8 mouse cellular contexts compared by ENCODE assay signal in genomic region chr7:45641391-45642040, GRCm38 (mm10). TPM values are rescaled to one million over a fixed set of nuclear protein-coding genes. Genes with fewer than 3 reads are reported as not detected.
DNase-seq lines count a peak whose midpoint lies in the region; ATAC-seq lines count a peak whose summit lies in the region.

No protein-coding gene starts in this region.

- peaks cover 72% of the 10 kb centered on the region for H3K4me1 ChIP-seq in midbrain, embryonic 10.5 days
- peaks cover 22% of the 10 kb centered on the region for H3K4me1 ChIP-seq in midbrain, embryonic 16.5 days (ENCODE audit: control insufficient read depth, insufficient read depth, low read length)
- peaks cover 37% of the 10 kb centered on the region for H3K4me1 ChIP-seq in intestine, embryonic 14.5 days (replicated peaks; ENCODE audit: control insufficient read depth, insufficient read depth, low read length)
- H3K4me1 ChIP-seq in neural tube, embryonic 13.5 days (replicated peaks) = peaks cover 44% of the 10 kb centered on the region

- H3K4me3 ChIP-seq in midbrain, embryonic 10.5 days = peak overlapping the region; percentile 3; the same call in 1 of the 2 replicates
- H3K4me3 ChIP-seq in midbrain, embryonic 16.5 days (ENCODE audit: low read depth, low read length) = no peak overlapping the region
- peak overlapping the region; percentile 18 for H3K4me3 ChIP-seq in intestine, embryonic 14.5 days (ENCODE audit: low read depth, low read length)
- H3K4me3 ChIP-seq in neural tube, embryonic 13.5 days = no peak overlapping the region

- peak overlapping the region; percentile 24 for H3K27ac ChIP-seq in midbrain, embryonic 10.5 days (replicated peaks)
- H3K27ac ChIP-seq in midbrain, embryonic 16.5 days (ENCODE audit: low read length) = no peak overlapping the region
- peak overlapping the region; percentile 22; the same call in 1 of the 2 replicates for H3K27ac ChIP-seq in intestine, embryonic 14.5 days (ENCODE audit: low read depth)
- no peak overlapping the region for H3K27ac ChIP-seq in neural tube, embryonic 13.5 days (replicated peaks)

- no peak for DNase-seq in midbrain, embryonic 10.5 days (ENCODE audit: low spot score)
- peak; percentile 64 for DNase-seq in gastrocnemius, postnatal 10 days
- DNase-seq in intestine, embryonic 14.5 days (ENCODE audit: low spot score) = no peak
- DNase-seq in layer of hippocampus, adult 18-20 months (ENCODE audit: low spot score in 2 of 2) = no peak
- no peak for DNase-seq in urinary bladder, postnatal 10 days (ENCODE audit: low spot score)
- no peak for DNase-seq in thymus, postnatal 0 days (ENCODE audit: low spot score)

- H3K9me3 ChIP-seq in midbrain, embryonic 10.5 days (replicated peaks) = no peaks in the 10 kb centered on the region
- no peaks in the 10 kb centered on the region for H3K9me3 ChIP-seq in midbrain, embryonic 16.5 days (replicated peaks; ENCODE audit: control insufficient read depth, low read length, poor library complexity, severe bottlenecking)
- H3K9me3 ChIP-seq in intestine, embryonic 14.5 days (ENCODE audit: control insufficient read depth, low read length) = no peaks in the 10 kb centered on the region
- no peaks in the 10 kb centered on the region for H3K9me3 ChIP-seq in neural tube, embryonic 13.5 days

- WGBS in midbrain, embryonic 10.5 days = 74% methylated on average over 17 of the region's 17 CpGs
- WGBS in midbrain, embryonic 16.5 days = 73% methylated on average over 9 of the region's 17 CpGs
- WGBS in intestine, embryonic 14.5 days = 43% methylated on average over 17 of the region's 17 CpGs
- 69% methylated on average over 15 of the region's 17 CpGs for WGBS in neural tube, embryonic 13.5 days

- no peak overlapping the region for H3K9ac ChIP-seq in midbrain, embryonic 16.5 days (ENCODE audit: low read depth, low read length)
- H3K9ac ChIP-seq in intestine, embryonic 14.5 days (ENCODE audit: low read length) = peak overlapping the region; percentile 16; the same call in 1 of the 2 replicates
- H3K9ac ChIP-seq in neural tube, embryonic 13.5 days = peak overlapping the region; percentile 18; the same call in 1 of the 2 replicates

- H3K4me2 ChIP-seq in midbrain, embryonic 16.5 days (ENCODE audit: low read length) = no peak overlapping the region
- peak overlapping the region; percentile 79 for H3K4me2 ChIP-seq in intestine, embryonic 14.5 days (ENCODE audit: low read length)
- H3K4me2 ChIP-seq in neural tube, embryonic 13.5 days = peak overlapping the region; percentile 83

- peaks cover 29% of the 10 kb centered on the region for H3K27me3 ChIP-seq in midbrain, embryonic 10.5 days (ENCODE audit: low read depth, poor library complexity, severe bottlenecking)
- no peaks in the 10 kb centered on the region for H3K27me3 ChIP-seq in midbrain, embryonic 16.5 days (ENCODE audit: control insufficient read depth, insufficient read depth, low read depth, low read length)
- no peaks in the 10 kb centered on the region for H3K27me3 ChIP-seq in intestine, embryonic 14.5 days (replicated peaks; ENCODE audit: control insufficient read depth, insufficient read depth, low read length)
- H3K27me3 ChIP-seq in neural tube, embryonic 13.5 days = no peaks in the 10 kb centered on the region

- peaks cover 5% of the 10 kb centered on the region for H3K36me3 ChIP-seq in midbrain, embryonic 10.5 days
- H3K36me3 ChIP-seq in midbrain, embryonic 16.5 days (ENCODE audit: control insufficient read depth, insufficient read depth, low read length) = peaks cover 4% of the 10 kb centered on the region; the same call in 1 of the 2 replicates
- H3K36me3 ChIP-seq in intestine, embryonic 14.5 days (ENCODE audit: control insufficient read depth, insufficient read depth, low read length) = peaks cover 6% of the 10 kb centered on the region; the same call in 1 of the 2 replicates
- H3K36me3 ChIP-seq in neural tube, embryonic 13.5 days = peaks cover 5% of the 10 kb centered on the region

- ATAC-seq in midbrain, embryonic 16.5 days = no peak
- no peak for ATAC-seq in intestine, embryonic 14.5 days (replicated peaks; ENCODE audit: low FRiP score, low TSS enrichment, low read depth)
- ATAC-seq in neural tube, embryonic 13.5 days (ENCODE audit: low read depth) = no peak

RNA-seq across cellular contexts. Expression of gene Mamstr, which starts 1.7 kb away (rescaled TPM):
- 2.1 and 3.3 TPM in 2 replicates for polyA plus RNA-seq in midbrain, embryonic 10.5 days (2016; fragmentation: Nextera tagmentation; extraction: Ambion mirVana)
- 3.4 and 4.6 TPM in 2 replicates for polyA plus RNA-seq in midbrain, embryonic 16.5 days (2015; fragmentation: Nextera tagmentation; extraction: Ambion mirVana)
- 100 to 1,000 TPM; 105 to 131 TPM for total RNA-seq in gastrocnemius, postnatal 10 days (2021)
- polyA plus RNA-seq in intestine, embryonic 14.5 days (2014; fragmentation: Nextera tagmentation; extraction: Ambion mirVana) = 5.1 and 6.8 TPM in 2 replicates
- polyA plus RNA-seq in neural tube, embryonic 13.5 days (2015; fragmentation: Nextera tagmentation; extraction: Ambion mirVana) = 3.1 and 3.4 TPM in 2 replicates
- 1 to 10 TPM; 1.1 to 2.3 TPM for total RNA-seq in layer of hippocampus, adult 18-20 months (2021)
- polyA plus RNA-seq in thymus, postnatal 0 days (2015; fragmentation: Nextera tagmentation; extraction: Ambion mirVana) = 1.6 and 1.9 TPM in 2 replicates

RNA-seq across cellular contexts. Expression of gene Rasip1, which starts 14.2 kb away (rescaled TPM):
- 4.8 and 5.5 TPM in 2 replicates for polyA plus RNA-seq in midbrain, embryonic 10.5 days (2016; fragmentation: Nextera tagmentation; extraction: Ambion mirVana)
- 17.2 and 18.5 TPM in 2 replicates for polyA plus RNA-seq in midbrain, embryonic 16.5 days (2015; fragmentation: Nextera tagmentation; extraction: Ambion mirVana)
- total RNA-seq in gastrocnemius, postnatal 10 days (2021) = 10 to 100 TPM; 17.2 to 19.7 TPM
- polyA plus RNA-seq in intestine, embryonic 14.5 days (2014; fragmentation: Nextera tagmentation; extraction: Ambion mirVana) = 7.7 and 9.1 TPM in 2 replicates
- 13.1 TPM in 2 replicates for polyA plus RNA-seq in neural tube, embryonic 13.5 days (2015; fragmentation: Nextera tagmentation; extraction: Ambion mirVana)
- total RNA-seq in layer of hippocampus, adult 18-20 months (2021) = 1 to 10 TPM; 6.0 to 6.3 TPM
- 2.9 and 4.4 TPM in 2 replicates for polyA plus RNA-seq in thymus, postnatal 0 days (2015; fragmentation: Nextera tagmentation; extraction: Ambion mirVana)

RNA-seq across cellular contexts. Expression of gene Izumo1, which starts 19.9 kb away (rescaled TPM):
- polyA plus RNA-seq in midbrain, embryonic 10.5 days (2016; fragmentation: Nextera tagmentation; extraction: Ambion mirVana) = 0.16 TPM in 1 of 2 replicates, not detected in the other
- polyA plus RNA-seq in midbrain, embryonic 16.5 days (2015; fragmentation: Nextera tagmentation; extraction: Ambion mirVana) = not detected in 2 replicates
- total RNA-seq in gastrocnemius, postnatal 10 days (2021) = under 1 TPM in 1 of 2 experiments, not detected in 1; 0.38 TPM
- polyA plus RNA-seq in intestine, embryonic 14.5 days (2014; fragmentation: Nextera tagmentation; extraction: Ambion mirVana) = 0.13 and 0.27 TPM in 2 replicates
- polyA plus RNA-seq in neural tube, embryonic 13.5 days (2015; fragmentation: Nextera tagmentation; extraction: Ambion mirVana) = 0.10 TPM in 1 of 2 replicates, not detected in the other
- total RNA-seq in layer of hippocampus, adult 18-20 months (2021) = not detected
- polyA plus RNA-seq in thymus, postnatal 0 days (2015; fragmentation: Nextera tagmentation; extraction: Ambion mirVana) = 0.08 and 0.16 TPM in 2 replicates

RNA-seq across cellular contexts. Expression of gene Fut1, which starts 24.4 kb away (rescaled TPM):
- not detected in 2 replicates for polyA plus RNA-seq in midbrain, embryonic 10.5 days (2016; fragmentation: Nextera tagmentation; extraction: Ambion mirVana)
- polyA plus RNA-seq in midbrain, embryonic 16.5 days (2015; fragmentation: Nextera tagmentation; extraction: Ambion mirVana) = not detected in 2 replicates
- not detected for total RNA-seq in gastrocnemius, postnatal 10 days (2021)
- 0.65 and 0.70 TPM in 2 replicates for polyA plus RNA-seq in intestine, embryonic 14.5 days (2014; fragmentation: Nextera tagmentation; extraction: Ambion mirVana)
- not detected in 2 replicates for polyA plus RNA-seq in neural tube, embryonic 13.5 days (2015; fragmentation: Nextera tagmentation; extraction: Ambion mirVana)
- under 1 TPM in 1 of 2 experiments, not detected in 1; 0.18 TPM for total RNA-seq in layer of hippocampus, adult 18-20 months (2021)
- polyA plus RNA-seq in thymus, postnatal 0 days (2015; fragmentation: Nextera tagmentation; extraction: Ambion mirVana) = 1.4 and 3.2 TPM in 2 replicates

RNA-seq across cellular contexts. Expression of gene Fut2, which starts 24.7 kb away (rescaled TPM):
- 0.05 TPM in 1 of 2 replicates, not detected in the other for polyA plus RNA-seq in midbrain, embryonic 10.5 days (2016; fragmentation: Nextera tagmentation; extraction: Ambion mirVana)
- polyA plus RNA-seq in midbrain, embryonic 16.5 days (2015; fragmentation: Nextera tagmentation; extraction: Ambion mirVana) = 0.16 TPM in 2 replicates
- total RNA-seq in gastrocnemius, postnatal 10 days (2021) = under 1 TPM in 1 of 2 experiments, not detected in 1; 0.11 TPM
- 7.9 and 8.3 TPM in 2 replicates for polyA plus RNA-seq in intestine, embryonic 14.5 days (2014; fragmentation: Nextera tagmentation; extraction: Ambion mirVana)
- polyA plus RNA-seq in neural tube, embryonic 13.5 days (2015; fragmentation: Nextera tagmentation; extraction: Ambion mirVana) = 0.15 TPM in 1 of 2 replicates, not detected in the other
- under 1 TPM in 1 of 2 experiments, not detected in 1; 0.12 TPM for total RNA-seq in layer of hippocampus, adult 18-20 months (2021)
- 0.44 and 0.52 TPM in 2 replicates for polyA plus RNA-seq in thymus, postnatal 0 days (2015; fragmentation: Nextera tagmentation; extraction: Ambion mirVana)

Comparison
In these comparisons a context has a peak if more than half of its experiments do, and no peak if none do; other contexts are left out.
1. H3K27ac ChIP-seq: peak in midbrain, embryonic 10.5 days (single experiment) and intestine, embryonic 14.5 days (single experiment); none in midbrain, embryonic 16.5 days (single experiment) and neural tube, embryonic 13.5 days (single experiment).
2. H3K4me3 ChIP-seq: peak in midbrain, embryonic 10.5 days (single experiment) and intestine, embryonic 14.5 days (single experiment); none in midbrain, embryonic 16.5 days (single experiment) and neural tube, embryonic 13.5 days (single experiment).